Mouse (Mus musculus): Measurements from ENCODE around the gene Sox5. TPM values are rescaled to one million over a fixed set of nuclear protein-coding genes. Genes with fewer than 3 reads are reported as not detected.
A peak's percentile ranks its signal among the peaks of the same experiment; 100 is the strongest.

The Sox5 gene
- total and polyA plus RNA-seq, 2 experiments from 2014 or later = 2.1 to 3.2 TPM

DNA sequence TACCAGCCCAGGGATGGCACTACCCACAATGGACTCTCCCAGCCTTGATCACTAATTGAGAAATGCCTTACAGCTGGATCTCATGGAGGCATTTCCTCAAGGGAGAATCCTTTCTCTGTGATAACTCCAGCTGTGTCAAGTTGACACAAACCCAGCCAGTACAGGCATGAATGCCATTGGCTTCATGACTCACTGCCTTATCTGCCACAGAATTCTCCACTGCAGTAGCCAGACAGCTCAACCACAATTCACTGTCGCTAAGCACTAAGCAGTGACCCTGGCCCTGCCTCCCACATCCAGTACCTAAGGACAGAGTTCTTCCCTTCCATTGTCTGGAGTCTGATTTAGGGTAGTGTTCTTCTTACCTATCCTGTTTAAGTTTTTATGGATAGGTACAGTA, 65.4 kb downstream of the Sox5 start:
- 7% methylated on average over 1 of the region's 1 CpGs for WGBS
- Histone ChIP-seq H3K4me1 (ENCODE audit: control insufficient read depth, insufficient read depth) (peaks cover 7% of the 10 kb centered on the region; the same call in 1 of the 2 replicates), H3K27me3 (ENCODE audit: control insufficient read depth, insufficient read depth, low read length) (no peaks in the 10 kb centered on the region), H3K9me3 (replicated peaks; ENCODE audit: control insufficient read depth, low read length) (no peaks in the 10 kb centered on the region), H3K36me3 (replicated peaks; ENCODE audit: control insufficient read depth, insufficient read depth, low read length) (no peaks in the 10 kb centered on the region), H3K27ac (ENCODE audit: low read depth) (no peak overlapping the region), H3K9ac (replicated peaks; ENCODE audit: low read depth, low read length) (no peak overlapping the region), H3K4me2 (ENCODE audit: low read depth, low read length) (no peak overlapping the region), H3K4me3 (ENCODE audit: low read depth, low read length) (no peak overlapping the region)
- no peak for TF ChIP-seq CTCF (IDR thresholded peaks at IDR 0.05; ENCODE audit: low read depth)
- TF ChIP-seq EP300 (IDR thresholded peaks at IDR 0.05; ENCODE audit: low read depth) = no peak
- DNase-seq (ENCODE audit: low spot score) (no peak), ATAC-seq (ENCODE audit: insufficient read depth, low read depth) (no peak)

DNA sequence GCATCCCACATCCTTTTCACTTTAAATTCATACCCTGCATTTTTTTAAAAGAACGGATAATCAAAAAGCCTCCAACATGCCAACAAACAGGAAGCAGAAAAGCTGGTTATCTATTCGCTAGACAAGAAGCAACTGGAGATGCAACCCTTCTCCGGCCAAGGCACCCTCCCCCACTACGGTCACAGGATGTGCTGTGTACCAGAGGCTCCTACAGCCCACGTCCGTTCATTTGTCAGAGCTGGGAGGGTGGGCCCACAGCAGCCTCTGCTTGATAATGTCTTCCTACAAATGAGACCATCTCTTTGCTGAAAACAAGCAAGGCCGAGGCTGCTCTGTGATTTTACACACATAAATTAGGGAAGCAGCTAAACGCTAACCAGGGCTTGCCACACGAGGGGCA, 69.9 kb downstream of the Sox5 start:
- H3K4me2 ChIP-seq (ENCODE audit: low read depth, low read length) = peak overlapping the region; percentile 52
- ATAC-seq (ENCODE audit: insufficient read depth, low read depth) (peak; percentile 67; the same call in 1 of the 2 replicates), DNase-seq (ENCODE audit: low spot score) (peak; percentile 23)
- H3K27ac ChIP-seq (ENCODE audit: low read depth) = peak overlapping the region; percentile 34; the same call in 1 of the 2 replicates
- H3K27me3 ChIP-seq (ENCODE audit: control insufficient read depth, insufficient read depth, low read length) = no peaks in the 10 kb centered on the region
- H3K4me1 ChIP-seq (ENCODE audit: control insufficient read depth, insufficient read depth) = peaks cover 7% of the 10 kb centered on the region; the same call in 1 of the 2 replicates
- H3K36me3 ChIP-seq (replicated peaks; ENCODE audit: control insufficient read depth, insufficient read depth, low read length) = no peaks in the 10 kb centered on the region
- TF ChIP-seq CTCF (IDR thresholded peaks at IDR 0.05; ENCODE audit: low read depth) (no peak), EP300 (IDR thresholded peaks at IDR 0.05; ENCODE audit: low read depth) (no peak)
- peak overlapping the region; percentile 21 for H3K4me3 ChIP-seq (ENCODE audit: low read depth, low read length)
- H3K9me3 ChIP-seq (replicated peaks; ENCODE audit: control insufficient read depth, low read length) = no peaks in the 10 kb centered on the region
- 38% methylated on average over 9 of the region's 9 CpGs for WGBS
- H3K9ac ChIP-seq (replicated peaks; ENCODE audit: low read depth, low read length) = no peak overlapping the region

DNA sequence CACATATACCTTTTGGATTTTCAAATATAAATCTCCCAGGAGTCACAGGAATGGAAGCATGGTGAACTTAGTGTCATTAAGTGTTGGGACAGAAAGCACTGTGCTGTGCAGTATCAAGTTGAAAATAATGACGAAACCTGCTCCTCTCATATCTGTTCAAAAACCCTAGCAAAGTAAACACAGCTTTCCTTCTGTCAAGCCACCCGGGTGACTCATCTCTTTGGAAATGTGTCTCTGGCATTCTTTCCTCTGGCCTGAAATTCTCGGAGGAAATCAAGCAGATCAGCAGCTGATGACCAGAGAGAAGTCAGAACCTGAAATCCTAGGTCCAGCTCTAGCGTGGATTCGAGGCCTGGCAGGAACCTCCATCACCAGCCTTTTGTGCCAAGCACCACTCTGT, 71.0 kb downstream of the Sox5 start:
- 24% methylated on average over 5 of the region's 5 CpGs for WGBS
- Histone ChIP-seq H3K4me2 (ENCODE audit: low read depth, low read length) (no peak overlapping the region), H3K9me3 (replicated peaks; ENCODE audit: control insufficient read depth, low read length) (no peaks in the 10 kb centered on the region), H3K4me3 (ENCODE audit: low read depth, low read length) (no peak overlapping the region), H3K4me1 (ENCODE audit: control insufficient read depth, insufficient read depth) (peaks cover 7% of the 10 kb centered on the region; the same call in 1 of the 2 replicates), H3K27me3 (ENCODE audit: control insufficient read depth, insufficient read depth, low read length) (no peaks in the 10 kb centered on the region), H3K36me3 (replicated peaks; ENCODE audit: control insufficient read depth, insufficient read depth, low read length) (no peaks in the 10 kb centered on the region), H3K27ac (ENCODE audit: low read depth) (0 out of 2 replicates have a peak overlapping the region, but pooled peaks have one; percentile 43), H3K9ac (replicated peaks; ENCODE audit: low read depth, low read length) (no peak overlapping the region)
- ATAC-seq (ENCODE audit: insufficient read depth, low read depth) (peak; percentile 39; the same call in 1 of the 2 replicates), DNase-seq (ENCODE audit: low spot score) (peak; percentile 66)
- TF ChIP-seq EP300 (IDR thresholded peaks at IDR 0.05; ENCODE audit: low read depth) (no peak), CTCF (IDR thresholded peaks at IDR 0.05; ENCODE audit: low read depth) (no peak)

DNA sequence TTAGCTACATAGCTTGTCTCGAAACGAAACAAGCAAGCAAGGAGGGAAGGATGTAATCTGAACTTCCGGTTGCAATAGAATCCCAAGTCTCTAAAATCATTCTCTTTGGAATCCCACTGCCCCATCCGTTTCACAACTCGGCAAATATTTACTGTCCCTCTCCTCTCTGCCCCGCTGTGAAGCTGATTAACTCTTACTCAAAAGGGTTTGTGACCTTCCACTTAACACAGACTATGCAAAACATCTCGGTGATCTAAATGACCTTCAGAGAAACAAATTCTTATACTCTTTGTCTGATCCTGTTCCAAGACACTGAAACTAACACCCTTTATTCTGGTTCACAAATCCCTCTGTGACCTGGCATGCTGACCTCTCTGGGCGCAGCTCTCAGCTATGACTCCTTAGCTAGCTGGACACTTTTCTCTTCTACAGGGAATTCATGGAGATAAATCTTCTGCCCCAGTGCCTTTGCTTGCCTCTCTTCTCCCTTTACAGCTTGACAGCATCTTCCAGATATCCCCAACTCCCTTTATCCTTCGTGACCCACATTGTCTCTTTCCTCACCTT, 72.1 kb downstream of the Sox5 start:
- no peak for ATAC-seq (ENCODE audit: insufficient read depth, low read depth)
- whole genome bisulfite sequencing = 74% methylated on average over 9 of the region's 9 CpGs
- Histone ChIP-seq H3K36me3 (replicated peaks; ENCODE audit: control insufficient read depth, insufficient read depth, low read length) (no peaks in the 10 kb centered on the region), H3K9ac (replicated peaks; ENCODE audit: low read depth, low read length) (no peak overlapping the region), H3K27ac (ENCODE audit: low read depth) (no peak overlapping the region), H3K4me1 (ENCODE audit: control insufficient read depth, insufficient read depth) (peaks cover 7% of the 10 kb centered on the region; the same call in 1 of the 2 replicates), H3K4me3 (ENCODE audit: low read depth, low read length) (no peak overlapping the region), H3K4me2 (ENCODE audit: low read depth, low read length) (no peak overlapping the region), H3K27me3 (ENCODE audit: control insufficient read depth, insufficient read depth, low read length) (no peaks in the 10 kb centered on the region), H3K9me3 (replicated peaks; ENCODE audit: control insufficient read depth, low read length) (no peaks in the 10 kb centered on the region)
- no peak for TF ChIP-seq CTCF (IDR thresholded peaks at IDR 0.05; ENCODE audit: low read depth)
- no peak for TF ChIP-seq EP300 (IDR thresholded peaks at IDR 0.05; ENCODE audit: low read depth)
- no peak for DNase-seq (ENCODE audit: low spot score)

DNA sequence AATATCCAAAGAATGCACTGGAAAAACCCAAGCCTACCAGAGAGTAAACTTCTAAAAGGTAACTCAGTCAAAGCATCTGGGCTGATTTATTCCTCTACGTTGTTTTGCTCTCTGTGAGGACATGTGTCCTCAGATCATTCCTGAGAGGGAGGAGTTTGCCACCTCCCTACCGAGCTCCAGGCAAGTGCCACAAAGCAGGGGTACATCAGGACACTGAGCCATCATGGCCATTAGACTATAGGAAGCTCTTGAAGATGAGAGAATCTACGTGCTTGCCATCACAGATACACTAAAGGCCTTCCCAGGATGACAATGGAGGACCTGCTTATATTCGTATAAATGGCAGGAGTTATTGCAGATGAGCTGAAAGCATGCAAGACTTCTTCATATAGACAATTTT, 73.4 kb downstream of the Sox5 start:
- no peak overlapping the region for H3K27ac ChIP-seq (ENCODE audit: low read depth)
- no peaks in the 10 kb centered on the region for H3K27me3 ChIP-seq (ENCODE audit: control insufficient read depth, insufficient read depth, low read length)
- no peak overlapping the region for H3K4me3 ChIP-seq (ENCODE audit: low read depth, low read length)
- ATAC-seq (ENCODE audit: insufficient read depth, low read depth) (no peak), DNase-seq (ENCODE audit: low spot score) (no peak)
- no peak overlapping the region for H3K4me2 ChIP-seq (ENCODE audit: low read depth, low read length)
- H3K4me1 ChIP-seq (ENCODE audit: control insufficient read depth, insufficient read depth) = peaks cover 7% of the 10 kb centered on the region; the same call in 1 of the 2 replicates
- H3K9me3 ChIP-seq (replicated peaks; ENCODE audit: control insufficient read depth, low read length) = no peaks in the 10 kb centered on the region
- H3K9ac ChIP-seq (replicated peaks; ENCODE audit: low read depth, low read length) = no peak overlapping the region
- 83% methylated on average over 4 of the region's 4 CpGs for WGBS
- TF ChIP-seq CTCF (IDR thresholded peaks at IDR 0.05; ENCODE audit: low read depth) (no peak), EP300 (IDR thresholded peaks at IDR 0.05; ENCODE audit: low read depth) (no peak)
- H3K36me3 ChIP-seq (replicated peaks; ENCODE audit: control insufficient read depth, insufficient read depth, low read length) = no peaks in the 10 kb centered on the region

DNA sequence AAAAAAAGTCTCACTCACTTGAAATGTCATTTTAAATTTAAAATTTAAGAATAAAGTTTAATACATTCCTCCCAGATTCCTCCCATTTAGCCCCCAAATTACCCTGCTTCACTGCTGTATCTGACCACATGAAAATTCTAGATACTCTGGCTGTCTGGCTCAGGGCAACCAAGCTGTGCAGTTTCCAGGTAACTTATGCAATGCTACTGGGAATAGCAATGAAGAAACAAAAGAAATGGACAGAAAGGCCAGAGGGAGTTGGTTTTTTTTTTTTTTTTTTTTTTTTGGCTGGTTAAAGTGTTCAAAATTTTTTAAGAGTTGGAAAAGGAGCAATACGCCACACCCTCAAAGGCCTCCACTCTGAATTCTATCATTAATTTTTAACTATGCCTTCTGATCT, 73.8 kb downstream of the Sox5 start:
- no peaks in the 10 kb centered on the region for H3K36me3 ChIP-seq (replicated peaks; ENCODE audit: control insufficient read depth, insufficient read depth, low read length)

More for the DNA sequence above, 73.8 kb downstream of the Sox5 start:
- H3K27ac ChIP-seq (ENCODE audit: low read depth) = no peak overlapping the region
- H3K9ac ChIP-seq (replicated peaks; ENCODE audit: low read depth, low read length) = no peak overlapping the region
- ATAC-seq (ENCODE audit: insufficient read depth, low read depth) (no peak), DNase-seq (ENCODE audit: low spot score) (no peak)
- H3K27me3 ChIP-seq (ENCODE audit: control insufficient read depth, insufficient read depth, low read length) = no peaks in the 10 kb centered on the region
- no peak overlapping the region for H3K4me2 ChIP-seq (ENCODE audit: low read depth, low read length)
- H3K4me1 ChIP-seq (ENCODE audit: control insufficient read depth, insufficient read depth) = peaks cover 7% of the 10 kb centered on the region; the same call in 1 of the 2 replicates
- H3K4me3 ChIP-seq (ENCODE audit: low read depth, low read length) = no peak overlapping the region
- 92% methylated on average over 1 of the region's 1 CpGs for WGBS
- TF ChIP-seq EP300 (IDR thresholded peaks at IDR 0.05; ENCODE audit: low read depth) (no peak), CTCF (IDR thresholded peaks at IDR 0.05; ENCODE audit: low read depth) (no peak)
- H3K9me3 ChIP-seq (replicated peaks; ENCODE audit: control insufficient read depth, low read length) = no peaks in the 10 kb centered on the region

Measured in heart, postnatal 0 days (tissue).